Mouse (Mus musculus) liver, embryonic 15.5 days (tissue): ENCODE measurements around the gene Slc44a4. TPM values are rescaled to one million over a fixed set of nuclear protein-coding genes. Genes with fewer than 3 reads are reported as not detected.
A peak's percentile ranks its signal among the peaks of the same experiment; 100 is the strongest.
"Not testable (repeated sequence)": the region's sequence is repeated elsewhere in the genome, so short reads cannot be mapped to it uniquely, and the experiment has no call there.

Experiments
- ATAC-seq: fragments of 200-750 bp; cut with Nextera tagmentation; 2 replicates; pipeline ENCODE4 v1.8.0; 2017; ENCODE audit warnings: moderate number of reproducible peaks, mild to moderate bottlenecking, moderate library complexity; ENCODE audit not compliant: insufficient read depth
- H3K27ac ChIP-seq: fragments of 300-500 bp; sonication (generic); replicated peaks from 2 replicates; pipeline ENCODE4 v1.5.1; 2015; ENCODE audit warnings: mild to moderate bottlenecking, inconsistent platforms
- H3K27me3 ChIP-seq: fragments of 300-500 bp; sonication (generic); 2 replicates; pipeline ENCODE4 v1.6.1; 2015; ENCODE audit warnings: mild to moderate bottlenecking, inconsistent platforms
- H3K36me3 ChIP-seq: fragments of 300-500 bp; sonication (generic); replicated peaks from 2 replicates; pipeline ENCODE4 v1.6.1; 2015; ENCODE audit warnings: moderate library complexity, mild to moderate bottlenecking, inconsistent platforms
- H3K4me1 ChIP-seq: fragments of 300-500 bp; sonication (generic); replicated peaks from 2 replicates; pipeline ENCODE4 v1.6.1; 2015; ENCODE audit warnings: inconsistent platforms
- H3K4me2 ChIP-seq: fragments of 300-500 bp; sonication (generic); 2 replicates; pipeline ENCODE4 v1.6.1; 2015; ENCODE audit warnings: moderate library complexity, mild to moderate bottlenecking, inconsistent platforms
- H3K4me3 ChIP-seq: fragments of 300-500 bp; sonication (generic); replicated peaks from 2 replicates; pipeline ENCODE4 v1.5.1; 2015; ENCODE audit warnings: mild to moderate bottlenecking, inconsistent platforms
- H3K9ac ChIP-seq: fragments of 300-500 bp; sonication (generic); 2 replicates; pipeline ENCODE4 v1.6.1; 2015; ENCODE audit warnings: moderate library complexity, mild to moderate bottlenecking, inconsistent platforms
- H3K9me3 ChIP-seq: fragments of 300-500 bp; sonication (generic); replicated peaks from 2 replicates; pipeline ENCODE4 v1.6.1; 2016; ENCODE audit warnings: inconsistent platforms
- WGBS: fragments of 180-500 bp; shearing (Covaris S2); methylation state at CpG from one replicate; pipeline ENCODE4 v1.1.7; 2015; ENCODE audit warnings: mixed read lengths; ENCODE audit not compliant: insufficient replicate concordance; 5-methylcytosine and 5-hydroxymethylcytosine counted together
- polyA plus RNA-seq: library from polyadenylated mRNA; unstranded; fragments of >200 nt; fragmentation: Nextera tagmentation; extraction: Ambion mirVana; gene quantifications from 2 replicates; pipeline ENCODE4 v1.2.1, GENCODE M21; 2015

Slc44a4 gene
- polyA plus RNA-seq, 1 experiment from 2014 or later, result 3.1 TPM

DNA sequence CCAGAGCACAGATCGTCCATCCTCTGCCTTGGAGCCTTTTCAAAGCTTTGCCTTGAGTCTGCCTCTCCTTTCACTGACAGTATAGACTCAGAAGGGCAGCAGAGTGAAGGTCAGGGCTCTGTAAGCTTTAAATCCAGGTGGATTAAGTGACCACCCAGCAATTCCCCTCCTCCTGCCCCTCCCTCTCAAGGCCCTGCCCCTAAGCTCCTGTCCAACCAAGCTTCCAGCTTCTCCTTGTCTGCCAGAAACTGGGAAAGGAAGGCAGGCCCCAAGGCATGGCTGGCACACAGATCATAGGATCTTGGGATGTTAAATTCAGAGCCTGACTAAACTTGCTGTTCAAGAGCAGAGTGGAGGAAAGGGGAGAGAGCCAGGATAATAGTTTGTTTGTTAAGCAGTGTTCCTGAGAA, 50.4 kb downstream of the Slc44a4 start:
- Histone ChIP-seq H3K4me2 (no peak overlapping the region), H3K27ac (no peak overlapping the region), H3K27me3 (peaks cover 88% of the 10 kb centered on the region), H3K4me3 (no peak overlapping the region), H3K9me3 (no peaks in the 10 kb centered on the region), H3K36me3 (no peaks in the 10 kb centered on the region), H3K4me1 (peaks cover 8% of the 10 kb centered on the region), H3K9ac (no peak overlapping the region)
- 29% methylated on average over 1 of the region's 1 CpGs for WGBS
- ATAC-seq, result no peak

GRCm38 (mm10) chr17:34965627-34966026, 51.4 kb downstream of the Slc44a4 start:
- no peaks in the 10 kb centered on the region for H3K9me3 ChIP-seq
- H3K4me2 ChIP-seq, result no peak overlapping the region
- peaks cover 87% of the 10 kb centered on the region for H3K27me3 ChIP-seq
- H3K9ac ChIP-seq, result no peak overlapping the region
- no peak overlapping the region for H3K4me3 ChIP-seq
- no peak overlapping the region for H3K27ac ChIP-seq
- ATAC-seq, result no peak
- H3K4me1 ChIP-seq, result no peaks in the 10 kb centered on the region; the same call in 1 of the 2 replicates
- no peaks in the 10 kb centered on the region for H3K36me3 ChIP-seq
- 38% methylated on average over 5 of the region's 5 CpGs for WGBS

DNA sequence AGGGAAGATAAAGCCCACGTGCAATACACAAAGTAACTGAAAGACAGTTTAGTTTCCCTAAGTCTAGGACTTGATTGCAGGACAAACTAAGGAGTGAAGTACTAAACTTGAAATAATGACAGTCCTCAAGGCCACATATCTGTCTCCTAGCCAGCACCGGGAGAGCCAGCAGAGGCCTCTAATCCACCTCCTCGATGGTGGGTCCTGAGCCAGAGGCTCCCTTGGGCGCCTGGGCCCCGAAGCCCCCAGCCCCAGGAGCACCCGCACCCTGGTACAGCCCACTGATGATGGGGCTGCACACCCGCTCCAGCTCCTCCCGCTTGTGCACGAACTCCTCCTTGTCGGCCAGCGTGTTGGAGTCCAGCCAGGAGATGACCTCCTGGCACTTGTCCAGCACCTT, 55.6 kb downstream of the Slc44a4 start, which contains the start of gene Gm20481:
Gene Gm20481 (plus strand): TSS at position 91 of the 400 bp plus-strand sequence.
- H3K9ac ChIP-seq, H3K36me3 ChIP-seq, H3K4me3 ChIP-seq, H3K4me1 ChIP-seq, H3K27ac ChIP-seq, H3K9me3 ChIP-seq, H3K4me2 ChIP-seq, ATAC-seq: not testable (repeated sequence)
- WGBS, result 57% methylated on average over 8 of the region's 11 CpGs
- H3K27me3 ChIP-seq, result peaks cover 82% of the 10 kb centered on the region

- H3K36me3 ChIP-seq, H3K4me1 ChIP-seq, H3K27ac ChIP-seq, H3K4me2 ChIP-seq, H3K9ac ChIP-seq, ATAC-seq, H3K4me3 ChIP-seq, H3K9me3 ChIP-seq: not testable (repeated sequence)
- WGBS, result 28% methylated on average over 24 of the region's 37 CpGs
- peaks cover 71% of the 10 kb centered on the region for H3K27me3 ChIP-seq
Measured at GRCm38 (mm10) chr17:34970850-34971249, 56.6 kb downstream of the Slc44a4 start.

DNA sequence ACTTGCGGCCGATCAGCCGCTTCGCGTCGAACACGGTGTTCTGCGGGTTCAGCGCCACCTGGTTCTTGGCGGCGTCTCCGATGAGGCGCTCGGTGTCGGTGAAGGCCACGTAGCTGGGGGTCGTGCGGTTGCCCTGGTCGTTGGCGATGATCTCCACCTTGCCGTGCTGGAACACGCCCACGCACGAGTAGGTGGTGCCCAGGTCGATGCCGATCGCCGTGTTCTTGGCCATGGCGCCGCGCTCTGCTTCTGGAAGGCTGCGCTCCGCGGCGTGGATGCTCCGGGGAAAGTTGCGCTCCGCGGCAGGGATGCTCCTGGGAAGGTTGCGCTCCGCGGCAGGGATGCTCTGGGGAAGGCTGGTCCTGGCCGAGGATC, 57.4 kb downstream of the Slc44a4 start:
- Histone ChIP-seq H3K4me2 (peak overlapping the region; percentile 68), H3K4me3 (peak overlapping the region; percentile 41), H3K27me3 (peaks cover 64% of the 10 kb centered on the region)
- peak; percentile 37; the same call in 1 of the 2 replicates for ATAC-seq
- not testable (repeated sequence) for H3K9ac ChIP-seq, H3K9me3 ChIP-seq, H3K36me3 ChIP-seq, H3K4me1 ChIP-seq, H3K27ac ChIP-seq
- 1% methylated on average over 24 of the region's 43 CpGs for WGBS

DNA sequence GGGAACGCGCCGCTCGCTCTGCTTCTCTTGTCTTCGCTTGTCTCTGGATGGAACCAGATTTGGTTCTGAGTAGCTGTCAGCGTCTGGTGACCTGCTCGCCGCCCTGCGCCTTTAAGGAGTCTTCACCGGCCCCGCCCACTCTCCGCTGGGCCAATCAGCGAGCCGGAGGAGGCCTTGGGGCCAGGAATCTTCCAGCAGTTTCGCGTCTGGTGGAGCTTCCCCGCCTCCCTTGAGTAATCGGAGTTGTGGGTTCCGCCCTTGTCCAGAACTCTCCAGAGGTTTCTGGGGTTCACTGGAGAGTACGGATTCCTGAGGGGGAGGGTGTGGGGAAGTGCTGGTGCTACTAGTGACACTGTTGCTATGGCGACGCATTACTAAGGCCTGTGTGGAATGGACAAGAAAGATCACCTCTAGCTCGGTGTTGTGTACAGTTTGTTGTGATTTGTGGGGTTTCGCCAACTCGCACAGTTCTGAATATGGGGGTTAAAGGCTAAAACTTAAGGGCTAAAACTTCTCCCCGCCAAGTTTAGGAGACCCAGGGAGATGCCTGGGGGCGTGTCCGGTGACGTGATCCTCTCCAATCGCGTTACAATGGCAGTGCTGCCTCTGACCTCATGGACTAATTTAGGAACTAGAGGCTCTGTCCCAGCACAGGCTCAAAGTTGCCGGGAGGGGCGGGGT, 57.9 kb downstream of the Slc44a4 start, which contains the start of the genes Hspa1a and Hspa1l:
Gene Hspa1a (minus strand): TSS at position 88 of the 681 bp plus-strand sequence.
Gene Hspa1l (plus strand): TSS at position 635 of the 681 bp plus-strand sequence.
- H3K27ac ChIP-seq, H3K4me1 ChIP-seq, H3K9ac ChIP-seq, H3K9me3 ChIP-seq, H3K36me3 ChIP-seq: not testable (repeated sequence)
- Histone ChIP-seq H3K4me2 (peak within 1 kb of the TSS; percentile 68), H3K27me3 (peaks cover 63% of the 10 kb centered on the region), H3K4me3 (peak within 1 kb of the TSS; percentile 41)
- peak; percentile 83 for ATAC-seq
- under 1% methylated on average over 33 of the region's 33 CpGs for WGBS

GRCm38 (mm10) chr17:34975581-34976492, 61.6 kb downstream of the Slc44a4 start:
- H3K4me2 ChIP-seq, result no peak overlapping the region
- H3K4me1 ChIP-seq, result peaks cover 18% of the 10 kb centered on the region
- H3K9ac ChIP-seq, result no peak overlapping the region
- H3K27ac ChIP-seq, result no peak overlapping the region
- no peak for ATAC-seq
- H3K4me3 ChIP-seq, result no peak overlapping the region
- no peaks in the 10 kb centered on the region for H3K9me3 ChIP-seq
- no peaks in the 10 kb centered on the region; the same call in 1 of the 2 replicates for H3K36me3 ChIP-seq
- peaks cover 28% of the 10 kb centered on the region for H3K27me3 ChIP-seq
- WGBS, result 50% methylated on average over 3 of the region's 3 CpGs

- WGBS, result 86% methylated on average over 20 of the region's 20 CpGs
- Histone ChIP-seq H3K4me2 (no peak overlapping the region), H3K4me3 (no peak overlapping the region), H3K36me3 (no peaks in the 10 kb centered on the region; the same call in 1 of the 2 replicates), H3K9ac (no peak overlapping the region), H3K27me3 (peaks cover 21% of the 10 kb centered on the region), H3K4me1 (peaks cover 24% of the 10 kb centered on the region), H3K9me3 (no peaks in the 10 kb centered on the region), H3K27ac (no peak overlapping the region)
- ATAC-seq, result no peak
Measured at GRCm38 (mm10) chr17:34977000-34977399, 62.7 kb downstream of the Slc44a4 start.

DNA sequence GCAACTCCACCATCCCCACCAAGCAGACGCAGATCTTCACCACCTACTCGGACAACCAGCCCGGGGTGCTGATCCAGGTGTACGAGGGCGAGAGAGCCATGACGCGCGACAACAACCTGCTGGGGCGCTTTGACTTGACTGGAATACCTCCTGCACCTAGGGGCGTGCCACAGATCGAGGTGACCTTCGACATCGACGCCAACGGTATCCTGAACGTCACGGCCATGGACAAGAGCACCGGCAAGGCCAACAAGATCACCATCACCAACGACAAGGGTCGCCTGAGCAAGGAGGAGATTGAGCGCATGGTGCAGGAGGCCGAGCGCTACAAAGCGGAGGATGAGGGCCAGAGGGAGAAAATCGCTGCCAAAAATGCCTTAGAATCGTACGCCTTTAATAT, 64.0 kb downstream of the Slc44a4 start:
- no peak for ATAC-seq
- Histone ChIP-seq H3K9me3 (no peaks in the 10 kb centered on the region), H3K9ac (no peak overlapping the region), H3K4me1 (peaks cover 27% of the 10 kb centered on the region), H3K4me2 (no peak overlapping the region), H3K4me3 (no peak overlapping the region), H3K27ac (no peak overlapping the region), H3K27me3 (peaks cover 9% of the 10 kb centered on the region), H3K36me3 (no peaks in the 10 kb centered on the region; the same call in 1 of the 2 replicates)
- 87% methylated on average over 27 of the region's 27 CpGs for WGBS

DNA sequence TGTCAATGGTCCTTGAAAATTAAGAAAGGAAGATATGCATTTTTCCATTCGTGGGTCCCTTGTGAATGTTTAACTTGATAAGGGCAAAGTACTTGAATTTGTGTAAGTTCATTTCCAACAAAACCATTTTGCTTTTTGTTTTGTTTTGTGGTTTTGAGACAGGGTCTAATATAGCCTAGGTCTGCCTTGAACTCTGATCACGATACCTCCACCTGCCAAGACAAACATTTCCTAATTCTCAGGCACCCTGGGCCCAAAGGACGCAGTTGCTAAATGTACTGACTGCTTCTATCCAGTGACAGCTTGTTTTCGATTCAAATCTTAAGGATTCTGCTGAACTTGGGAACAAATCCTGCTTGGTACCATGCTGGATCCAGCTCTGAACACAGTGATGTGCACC, 65.4 kb downstream of the Slc44a4 start:
- ATAC-seq, result no peak
- no peak overlapping the region for H3K27ac ChIP-seq
- H3K9me3 ChIP-seq, result no peaks in the 10 kb centered on the region
- H3K9ac ChIP-seq, result no peak overlapping the region
- 69% methylated on average over 4 of the region's 4 CpGs for WGBS
- peaks cover 39% of the 10 kb centered on the region for H3K4me1 ChIP-seq
- no peak overlapping the region for H3K4me3 ChIP-seq
- H3K4me2 ChIP-seq, result no peak overlapping the region
- H3K27me3 ChIP-seq, result no peaks in the 10 kb centered on the region
- peaks cover 1% of the 10 kb centered on the region for H3K36me3 ChIP-seq
